Mouse (Mus musculus) neural tube, embryonic 15.5 days (tissue): Measurements from ENCODE around the gene Gm43738. TPM values are rescaled to one million over a fixed set of nuclear protein-coding genes. Genes with fewer than 3 reads are reported as not detected.

Experiments
- ATAC-seq: fragments of 200-750 bp; cut with Nextera tagmentation; 2 replicates; pipeline ENCODE4 v1.8.0; 2017; ENCODE audit warnings: mild to moderate bottlenecking, moderate TSS enrichment, moderate library complexity; ENCODE audit not compliant: low FRiP score
- H3K27ac ChIP-seq: fragments of 300-500 bp; sonication (generic); replicated peaks from 2 replicates; pipeline ENCODE4 v1.5.1; 2015; ENCODE audit warnings: mild to moderate bottlenecking, inconsistent platforms
- H3K27me3 ChIP-seq: fragments of 300-500 bp; sonication (generic); replicated peaks from 2 replicates; pipeline ENCODE4 v1.6.1; 2015; ENCODE audit warnings: inconsistent platforms
- H3K36me3 ChIP-seq: fragments of 300-500 bp; sonication (generic); 2 replicates; pipeline ENCODE4 v1.6.1; 2015; ENCODE audit warnings: inconsistent platforms
- H3K4me1 ChIP-seq: fragments of 300-500 bp; sonication (generic); 2 replicates; pipeline ENCODE4 v1.6.1; 2015; ENCODE audit warnings: inconsistent platforms
- H3K4me2 ChIP-seq: fragments of 300-500 bp; sonication (generic); 2 replicates; pipeline ENCODE4 v1.6.1; 2015; ENCODE audit warnings: inconsistent platforms, mild to moderate bottlenecking, moderate library complexity
- H3K4me3 ChIP-seq: fragments of 300-500 bp; sonication (generic); replicated peaks from 2 replicates; pipeline ENCODE4 v1.5.1; 2015; ENCODE audit warnings: mild to moderate bottlenecking, inconsistent platforms
- H3K9ac ChIP-seq: fragments of 300-500 bp; sonication (generic); replicated peaks from 2 replicates; pipeline ENCODE4 v1.6.1; 2015; ENCODE audit warnings: mild to moderate bottlenecking, inconsistent platforms
- H3K9me3 ChIP-seq: fragments of 300-500 bp; sonication (generic); replicated peaks from 2 replicates; pipeline ENCODE4 v1.6.1; 2016; ENCODE audit warnings: inconsistent platforms
- WGBS: fragments of 180-500 bp; shearing (Covaris S2); methylation state at CpG from one replicate; pipeline ENCODE4 v1.1.7; 2015; ENCODE audit warnings: mixed read lengths; 5-methylcytosine and 5-hydroxymethylcytosine counted together
- polyA plus RNA-seq: library from polyadenylated mRNA; unstranded; fragments of >200 nt; fragmentation: Nextera tagmentation; extraction: Ambion mirVana; gene quantifications from 2 replicates; pipeline ENCODE4 v1.2.1, GENCODE M21; 2015

Gene Gm43738
- not detected in 2 replicates for polyA plus RNA-seq

DNA sequence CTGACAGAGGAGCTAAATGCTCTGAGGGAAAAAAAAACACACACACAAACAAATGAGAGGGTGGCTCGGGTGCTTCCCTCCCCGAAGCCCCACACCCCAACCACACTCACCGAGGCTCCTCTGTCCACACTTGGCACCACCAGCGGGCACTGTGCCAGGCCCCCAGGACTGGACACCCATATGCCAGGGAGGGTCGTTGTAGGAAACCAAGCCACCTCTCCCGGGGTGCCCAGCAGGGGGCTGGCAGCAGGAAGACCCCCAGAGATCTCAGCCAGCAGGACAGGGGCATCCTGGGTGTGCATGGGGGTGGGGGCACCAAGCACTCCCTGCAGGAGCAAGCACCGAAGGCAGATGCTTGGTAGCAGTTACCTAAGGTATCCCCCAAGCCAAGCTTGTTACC lies at the start of gene Gm43738:
Gene Gm43738 (minus strand): TSS at position 289 of the 400 bp plus-strand sequence.
- Histone ChIP-seq H3K4me2 (peak within 1 kb of the TSS; percentile 93), H3K4me3 (peak within 1 kb of the TSS; percentile 61), H3K27ac (peak within 1 kb of the TSS; percentile 83), H3K9ac (peak within 1 kb of the TSS; percentile 55), H3K4me1 (peaks cover 33% of the 10 kb centered on the region), H3K27me3 (no peaks in the 10 kb centered on the region), H3K36me3 (peaks cover 41% of the 10 kb centered on the region), H3K9me3 (no peaks in the 10 kb centered on the region)
- WGBS: 34% methylated on average over 7 of the region's 7 CpGs
- no peak for ATAC-seq

- Histone ChIP-seq H3K27ac (no peak overlapping the region), H3K4me1 (no peaks in the 10 kb centered on the region), H3K4me3 (no peak overlapping the region), H3K36me3 (peaks cover 26% of the 10 kb centered on the region), H3K9ac (no peak overlapping the region), H3K9me3 (no peaks in the 10 kb centered on the region), H3K4me2 (no peak overlapping the region), H3K27me3 (peaks cover 17% of the 10 kb centered on the region; the same call in 1 of the 2 replicates)
- no peak for ATAC-seq
- 75% methylated on average over 14 of the region's 14 CpGs for WGBS
These were observed 47.7 kb upstream of the Gm43738 start for GRCm38 (mm10) chr3:89148567-89148966.

- 10% methylated on average over 15 of the region's 15 CpGs for WGBS
- H3K4me3 ChIP-seq: no peak overlapping the region
These were observed 47.0 kb upstream of the Gm43738 start for GRCm38 (mm10) chr3:89147979-89148311.

DNA sequence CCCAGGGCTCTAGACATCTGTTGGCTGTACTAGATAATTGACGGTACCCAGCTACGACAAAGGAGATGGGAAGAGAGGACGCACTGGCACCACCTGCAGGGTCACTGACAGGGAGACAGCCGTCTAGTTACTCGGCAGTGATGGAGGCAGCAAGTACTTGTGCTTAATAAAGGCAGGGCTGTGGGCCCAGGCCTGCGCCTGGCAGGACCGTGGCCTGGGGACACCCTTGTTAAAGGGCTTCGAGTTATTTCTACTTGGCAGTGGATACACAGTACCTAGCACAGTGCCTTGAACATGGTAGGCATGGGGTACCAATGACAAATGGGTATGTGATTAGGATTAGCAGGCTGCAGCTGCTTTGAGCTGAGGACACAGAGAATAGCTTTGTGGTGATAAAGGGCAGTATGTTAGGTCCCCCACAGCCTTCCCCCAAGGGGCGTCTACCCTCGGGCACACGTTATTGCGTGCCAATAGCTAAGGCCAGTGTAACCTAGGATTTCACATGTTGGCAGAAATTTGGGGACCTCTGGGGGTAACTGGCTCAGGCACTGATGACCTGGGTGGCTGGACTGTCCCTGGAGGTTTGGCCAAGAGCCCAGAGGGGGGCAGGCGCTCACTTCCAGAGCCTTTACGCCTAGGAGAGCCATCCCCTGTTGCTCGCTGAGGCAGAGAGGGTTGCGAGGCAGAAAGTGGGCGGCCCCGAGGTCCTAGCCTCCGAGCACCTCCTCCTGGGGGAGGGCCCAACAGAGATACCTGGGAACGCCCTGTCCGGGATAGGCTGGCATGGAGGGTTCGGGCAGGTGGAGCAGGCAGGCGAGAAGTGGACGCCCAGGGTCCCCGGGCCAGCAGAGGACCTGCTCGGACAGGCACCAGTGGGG lies 46.4 kb upstream of the Gm43738 start:
- Histone ChIP-seq H3K4me2 (peak overlapping the region; percentile 25), H3K27me3 (peaks cover 17% of the 10 kb centered on the region; the same call in 1 of the 2 replicates), H3K4me3 (no peak overlapping the region), H3K27ac (no peak overlapping the region), H3K9ac (no peak overlapping the region), H3K9me3 (no peaks in the 10 kb centered on the region), H3K36me3 (peaks cover 22% of the 10 kb centered on the region), H3K4me1 (no peaks in the 10 kb centered on the region)
- 21% methylated on average over 26 of the region's 26 CpGs for WGBS
- no peak; the same call in 1 of the 2 replicates for ATAC-seq

More at GRCm38 (mm10) chr3:89147979-89148311, 47.0 kb upstream of the Gm43738 start:
- no peaks in the 10 kb centered on the region for H3K9me3 ChIP-seq
- no peak for ATAC-seq
- H3K27me3 ChIP-seq: peaks cover 17% of the 10 kb centered on the region; the same call in 1 of the 2 replicates
- peaks cover 26% of the 10 kb centered on the region for H3K36me3 ChIP-seq
- H3K4me2 ChIP-seq: peak overlapping the region; percentile 25
- H3K9ac ChIP-seq: no peak overlapping the region
- H3K27ac ChIP-seq: no peak overlapping the region
- no peaks in the 10 kb centered on the region for H3K4me1 ChIP-seq

- Histone ChIP-seq H3K4me1 (no peaks in the 10 kb centered on the region), H3K9me3 (no peaks in the 10 kb centered on the region), H3K27ac (no peak overlapping the region), H3K4me3 (no peak overlapping the region), H3K36me3 (peaks cover 13% of the 10 kb centered on the region; the same call in 1 of the 2 replicates), H3K27me3 (peaks cover 17% of the 10 kb centered on the region; the same call in 1 of the 2 replicates), H3K9ac (no peak overlapping the region), H3K4me2 (no peak overlapping the region)
- ATAC-seq: no peak
- 63% methylated on average over 8 of the region's 8 CpGs for WGBS
These were observed 44.7 kb upstream of the Gm43738 start for GRCm38 (mm10) chr3:89145566-89145965.

DNA sequence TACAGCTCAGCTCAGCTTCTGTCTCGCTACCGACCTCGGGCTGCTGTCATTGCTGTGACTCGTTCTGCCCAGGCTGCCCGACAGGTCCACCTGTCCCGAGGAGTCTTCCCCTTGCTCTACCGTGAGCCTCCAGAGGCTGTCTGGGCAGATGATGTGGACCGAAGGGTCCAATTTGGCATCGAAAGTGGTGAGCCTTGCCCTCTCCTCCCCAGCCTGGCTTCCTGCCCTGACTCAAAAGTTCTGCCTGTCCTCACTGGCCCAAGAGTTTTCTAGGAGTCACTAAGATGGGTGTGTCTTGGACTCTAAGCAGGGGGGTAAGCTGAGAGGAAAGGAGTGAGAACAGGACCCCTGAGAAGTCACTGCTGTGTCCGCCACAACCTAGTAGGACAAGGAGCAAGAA lies 43.9 kb upstream of the Gm43738 start:
- H3K4me2 ChIP-seq: no peak overlapping the region
- 84% methylated on average over 10 of the region's 10 CpGs for WGBS
- H3K9ac ChIP-seq: no peak overlapping the region
- H3K4me3 ChIP-seq: no peak overlapping the region
- H3K4me1 ChIP-seq: no peaks in the 10 kb centered on the region
- 0 out of 2 replicates have a peak, but pooled peaks cover 5% of the 10 kb centered on the region for H3K36me3 ChIP-seq
- ATAC-seq: no peak
- H3K9me3 ChIP-seq: no peaks in the 10 kb centered on the region
- no peak overlapping the region for H3K27ac ChIP-seq
- H3K27me3 ChIP-seq: peaks cover 12% of the 10 kb centered on the region; the same call in 1 of the 2 replicates

- Histone ChIP-seq H3K27ac (no peak overlapping the region), H3K4me2 (no peak overlapping the region), H3K9me3 (no peaks in the 10 kb centered on the region), H3K9ac (no peak overlapping the region), H3K4me1 (peaks cover 7% of the 10 kb centered on the region), H3K27me3 (no peaks in the 10 kb centered on the region), H3K36me3 (no peaks in the 10 kb centered on the region), H3K4me3 (no peak overlapping the region)
- no peak for ATAC-seq
- WGBS: 20% methylated on average over 9 of the region's 9 CpGs
These were observed 35.5 kb upstream of the Gm43738 start for GRCm38 (mm10) chr3:89136365-89136764.

DNA sequence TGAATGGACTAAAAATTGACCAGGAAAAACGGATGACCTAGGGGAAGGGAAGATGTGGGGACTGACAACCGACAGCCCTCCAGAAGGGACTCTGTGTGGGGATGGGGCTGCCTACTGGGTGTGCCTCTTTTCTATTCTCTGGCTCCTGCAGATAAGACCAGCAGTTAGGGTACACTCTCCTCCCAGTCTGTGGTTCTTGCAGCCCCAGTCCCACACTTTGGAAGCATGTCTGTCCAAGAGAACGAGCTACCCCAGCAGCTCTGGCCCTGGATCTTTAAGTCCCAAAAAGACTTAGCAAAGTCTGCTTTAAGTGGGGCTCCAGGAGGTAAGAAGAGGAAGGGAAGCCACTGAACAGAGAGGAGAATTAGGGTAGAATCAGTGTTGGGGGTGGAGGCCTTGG lies 35.1 kb upstream of the Gm43738 start, which contains the start of gene Pklr:
Gene Pklr (plus strand): TSS at position 185 of the 400 bp plus-strand sequence.
- Histone ChIP-seq H3K27me3 (no peaks in the 10 kb centered on the region), H3K36me3 (no peaks in the 10 kb centered on the region), H3K4me3 (no peak within 1 kb of the TSS), H3K9me3 (no peaks in the 10 kb centered on the region), H3K4me2 (no peak within 1 kb of the TSS), H3K9ac (no peak within 1 kb of the TSS), H3K4me1 (peaks cover 7% of the 10 kb centered on the region), H3K27ac (no peak within 1 kb of the TSS)
- no peak for ATAC-seq
- WGBS: 63% methylated on average over 3 of the region's 3 CpGs

- ATAC-seq: no peak
- Histone ChIP-seq H3K4me3 (no peak overlapping the region), H3K36me3 (no peaks in the 10 kb centered on the region), H3K27me3 (no peaks in the 10 kb centered on the region), H3K9me3 (no peaks in the 10 kb centered on the region), H3K4me2 (no peak overlapping the region), H3K27ac (no peak overlapping the region), H3K9ac (no peak overlapping the region), H3K4me1 (peaks cover 7% of the 10 kb centered on the region)
- 100% methylated on average over 1 of the region's 1 CpGs for WGBS
These were observed 32.9 kb upstream of the Gm43738 start for GRCm38 (mm10) chr3:89133752-89134151.

- Histone ChIP-seq H3K9me3 (no peaks in the 10 kb centered on the region), H3K27me3 (no peaks in the 10 kb centered on the region), H3K36me3 (no peaks in the 10 kb centered on the region), H3K9ac (no peak overlapping the region), H3K4me2 (no peak overlapping the region), H3K4me1 (peaks cover 7% of the 10 kb centered on the region), H3K27ac (no peak overlapping the region), H3K4me3 (no peak overlapping the region)
- WGBS: 85% methylated on average over 7 of the region's 7 CpGs
- ATAC-seq: no peak
These were observed 32.2 kb upstream of the Gm43738 start for GRCm38 (mm10) chr3:89133063-89133450.

DNA sequence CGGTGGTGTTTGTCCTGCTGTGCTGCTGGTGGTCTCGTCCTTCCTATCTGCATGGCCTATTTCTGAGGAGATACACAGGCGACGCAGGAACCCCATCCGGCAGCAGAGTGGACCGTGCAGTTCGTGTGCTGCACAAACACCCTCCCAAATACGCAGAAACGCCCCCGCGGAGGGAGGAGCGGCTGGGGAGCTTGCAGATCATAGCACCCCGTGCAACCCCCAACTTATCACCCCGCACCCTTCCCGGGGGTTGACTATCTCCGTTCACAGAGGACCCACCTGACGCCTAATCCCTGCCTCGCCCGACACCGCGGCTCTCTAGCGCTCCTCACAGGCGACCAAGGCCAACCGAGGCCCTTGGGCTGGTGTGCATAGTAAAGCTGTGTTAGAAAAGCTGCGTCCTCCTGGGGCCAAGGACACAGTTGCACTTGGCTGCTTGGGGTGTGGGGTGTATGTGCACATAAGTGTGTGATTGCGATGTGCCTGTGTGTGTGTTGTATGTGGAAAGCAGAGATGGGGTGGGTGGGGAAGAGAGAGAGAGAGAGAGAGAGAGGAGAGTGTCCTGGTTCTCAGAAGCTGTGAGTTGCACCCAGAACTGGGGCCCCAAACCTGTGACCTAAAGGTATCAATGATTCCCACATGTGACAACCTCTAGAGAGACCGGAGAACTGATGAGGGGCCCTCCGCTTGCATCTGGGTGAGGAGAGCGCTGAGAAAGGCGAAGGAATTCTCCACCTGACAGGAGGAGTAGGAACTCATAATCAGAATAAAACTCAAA lies 31.6 kb upstream of the Gm43738 start:
- Histone ChIP-seq H3K9ac (peak overlapping the region; percentile 41), H3K4me2 (peak overlapping the region; percentile 68), H3K9me3 (no peaks in the 10 kb centered on the region), H3K27ac (no peak overlapping the region), H3K4me3 (peak overlapping the region; percentile 35), H3K27me3 (no peaks in the 10 kb centered on the region), H3K4me1 (peaks cover 7% of the 10 kb centered on the region), H3K36me3 (no peaks in the 10 kb centered on the region)
- WGBS: 17% methylated on average over 30 of the region's 30 CpGs
- ATAC-seq: 0 out of 2 replicates have a peak, but pooled peaks have one; percentile 38
